Mouse (Mus musculus) mouse trophoblast stem cell (cell line): Measurements from ENCODE around the gene Ptpdc1.

ENCODE experiments used
- in situ Hi-C, 2 experiments: fragments of 300-500 bp; cut with MseI, MboI; formaldehyde crosslinking; loops; 2 replicates in 1 of 2; 3 replicates in 1 of 2; pipeline ENCODE4 v1.15.1; 2025

The Ptpdc1 gene

DNA sequence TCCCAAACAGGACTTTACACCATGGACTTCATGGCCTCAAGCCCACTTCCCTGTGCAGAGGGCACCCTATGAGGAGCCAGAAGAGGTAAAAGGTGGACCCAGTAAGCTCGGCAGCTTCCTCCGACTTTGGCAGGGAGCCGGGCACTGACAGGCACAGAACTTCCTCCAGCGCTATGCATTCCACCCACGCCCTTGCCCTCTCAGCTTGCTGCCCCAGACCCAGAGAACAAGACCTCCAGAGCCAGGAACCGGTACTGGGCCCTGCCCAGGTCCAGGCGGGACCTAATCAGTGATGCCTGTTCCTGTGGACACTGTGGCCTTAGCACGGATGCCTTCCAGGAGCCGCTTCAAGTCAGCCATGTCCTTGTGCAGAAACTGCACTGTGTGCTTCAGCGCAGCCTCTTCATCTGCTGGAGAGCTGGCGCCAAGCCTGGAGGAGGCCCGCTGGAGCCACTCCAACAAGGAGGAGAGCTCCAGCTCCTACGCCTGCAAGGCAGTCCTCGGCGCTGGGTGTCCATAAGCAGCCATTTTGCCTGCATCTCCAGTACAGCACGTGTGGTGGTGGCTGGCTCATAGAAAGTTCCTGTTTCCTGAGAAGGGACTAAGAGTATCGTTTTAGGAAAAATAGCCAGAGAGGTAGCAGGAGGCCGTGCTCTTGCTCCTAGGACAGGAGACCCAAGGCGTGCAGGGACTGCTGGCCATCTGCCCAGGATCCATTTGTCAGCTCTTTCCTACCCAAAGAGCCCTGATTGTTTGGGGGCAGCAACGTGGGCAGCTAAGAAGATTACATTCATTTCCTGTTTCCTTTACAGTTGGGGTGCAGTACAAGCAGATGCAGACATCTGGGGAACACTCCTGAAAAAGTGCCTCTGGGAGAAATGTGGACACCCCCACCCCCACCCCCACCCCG is 73.0 kb downstream of the Ptpdc1 start:
- in situ Hi-C loops = no loop called here

DNA sequence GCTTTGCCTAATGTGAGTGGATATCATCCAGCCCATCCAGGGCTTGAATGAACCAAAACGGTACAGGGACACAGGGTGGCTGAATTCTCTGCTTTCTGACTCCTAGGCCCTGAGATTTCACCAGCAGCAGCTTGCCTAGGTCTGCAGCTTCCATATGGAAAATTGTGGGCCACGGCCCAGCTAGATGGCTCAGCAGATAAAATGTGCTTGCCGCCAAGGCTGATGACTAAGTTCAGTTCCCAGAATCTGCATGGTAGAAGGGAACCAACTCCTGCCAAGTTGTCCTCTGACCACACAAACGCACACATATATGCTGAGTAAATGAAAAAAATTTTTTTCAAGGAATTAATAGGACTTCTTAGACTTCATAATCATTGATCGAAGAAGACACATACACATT is 77.2 kb downstream of the Ptpdc1 start:
- in situ Hi-C loops = no loop called here

DNA sequence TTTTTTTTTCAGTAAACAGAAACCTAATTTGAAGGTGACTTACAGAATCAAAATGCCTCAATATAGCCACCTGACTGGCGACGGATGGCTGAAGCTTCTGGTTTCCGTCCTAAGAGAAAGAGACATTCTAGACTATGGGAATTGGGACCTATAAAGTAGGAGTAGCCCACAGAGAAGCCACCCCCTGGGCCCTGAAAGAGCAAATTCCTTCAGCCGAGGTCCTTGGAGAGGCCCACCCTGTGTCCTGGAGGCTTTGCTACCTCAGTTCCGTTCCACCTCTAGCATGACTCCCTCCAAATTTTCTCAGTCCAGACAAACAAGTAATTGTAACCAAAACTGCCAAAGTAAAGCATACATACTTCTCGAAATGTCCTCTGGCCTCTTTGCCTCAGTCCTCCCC is 77.8 kb downstream of the Ptpdc1 start:
- in situ Hi-C loops = no loop called here

DNA sequence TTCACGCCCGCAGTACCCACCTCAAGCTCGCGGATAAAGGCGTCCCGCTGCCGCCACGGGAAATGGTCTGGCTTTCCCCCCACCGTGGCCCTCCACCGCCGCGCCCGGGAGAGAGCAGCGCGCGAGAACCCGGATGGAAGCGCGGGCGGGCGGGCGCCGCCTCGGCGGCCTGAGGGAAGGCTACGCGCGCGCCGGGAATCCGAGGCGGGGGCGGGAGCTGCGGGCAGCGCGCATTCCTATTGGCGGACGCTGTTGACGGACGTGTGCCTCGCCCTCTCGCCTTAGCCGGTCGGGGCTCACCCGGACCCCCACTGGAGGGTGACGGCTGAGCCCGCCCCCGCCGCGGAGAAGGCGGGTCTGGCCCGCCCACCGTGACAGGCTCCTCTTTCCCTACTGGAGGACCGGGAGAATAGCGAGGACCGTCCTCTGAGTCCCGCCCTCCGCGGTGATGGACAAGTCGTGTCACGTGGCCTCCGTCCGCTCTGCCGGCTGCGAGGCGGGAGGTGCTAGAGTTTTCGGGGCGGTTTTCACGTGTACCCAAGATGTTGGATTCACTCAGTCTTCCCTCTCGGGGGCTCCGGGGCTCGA is 79.0 kb downstream of the Ptpdc1 start:
- in situ Hi-C loops = no loop called here

DNA sequence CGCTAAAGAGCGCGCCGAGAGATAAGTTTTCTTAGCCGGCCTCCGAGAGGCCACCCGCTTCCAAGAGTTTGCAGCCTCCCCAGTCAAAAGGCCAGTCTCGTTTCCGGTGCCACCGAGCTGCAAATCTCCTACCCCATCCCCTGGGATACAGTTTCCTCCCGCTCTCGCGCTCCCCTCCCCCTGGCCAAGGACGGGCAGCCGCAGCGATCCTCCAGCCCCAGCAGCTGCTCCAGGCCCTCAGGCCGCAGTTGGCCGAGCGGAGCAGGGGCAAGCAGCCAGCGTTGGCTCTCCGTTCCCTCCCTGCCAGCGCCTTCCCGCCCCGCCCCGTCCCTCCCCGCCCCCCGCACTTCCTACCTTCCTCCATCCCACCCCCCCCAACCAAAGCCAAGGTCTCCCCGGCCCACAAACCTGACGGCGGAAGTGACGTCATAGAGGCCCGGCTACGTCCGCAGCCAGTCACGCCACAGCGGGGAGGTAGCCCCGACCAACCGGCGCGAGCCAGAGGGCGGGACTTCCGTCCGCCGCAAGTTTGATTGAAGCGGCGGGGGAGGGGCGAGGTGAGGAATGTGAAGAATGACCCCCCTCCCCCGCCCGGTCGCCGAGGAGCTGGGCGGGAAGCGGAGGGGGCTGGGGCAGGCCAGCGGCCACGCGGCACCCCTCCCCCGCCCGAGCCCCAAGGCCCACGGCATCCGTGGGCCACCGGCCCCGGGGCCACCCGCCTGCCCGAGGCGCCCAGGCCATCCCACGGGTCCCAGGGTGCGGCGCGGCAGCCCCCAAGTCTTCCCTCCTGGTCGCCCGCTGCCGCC is 79.8 kb downstream of the Ptpdc1 start:
- in situ Hi-C loops = no loop called here

DNA sequence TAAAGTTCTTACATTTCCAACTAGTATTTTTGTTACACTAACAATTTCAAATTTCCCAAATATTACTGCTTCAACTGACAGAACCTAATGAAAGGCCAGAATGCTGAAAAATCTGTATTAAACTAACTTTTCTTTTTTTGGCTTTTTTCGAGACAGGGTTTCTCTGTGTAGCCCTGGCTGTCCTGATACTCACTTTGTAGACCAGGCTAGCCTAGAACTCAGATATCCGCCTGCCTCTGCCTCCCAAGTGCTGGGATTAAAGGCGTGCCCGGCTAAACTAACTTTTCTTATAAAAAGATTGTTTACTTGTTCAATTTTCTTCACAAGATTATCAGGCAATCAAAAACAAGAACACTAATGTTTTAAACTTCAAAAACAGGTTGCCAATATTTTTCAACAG is 80.6 kb downstream of the Ptpdc1 start:
- in situ Hi-C loops = no loop called here

DNA sequence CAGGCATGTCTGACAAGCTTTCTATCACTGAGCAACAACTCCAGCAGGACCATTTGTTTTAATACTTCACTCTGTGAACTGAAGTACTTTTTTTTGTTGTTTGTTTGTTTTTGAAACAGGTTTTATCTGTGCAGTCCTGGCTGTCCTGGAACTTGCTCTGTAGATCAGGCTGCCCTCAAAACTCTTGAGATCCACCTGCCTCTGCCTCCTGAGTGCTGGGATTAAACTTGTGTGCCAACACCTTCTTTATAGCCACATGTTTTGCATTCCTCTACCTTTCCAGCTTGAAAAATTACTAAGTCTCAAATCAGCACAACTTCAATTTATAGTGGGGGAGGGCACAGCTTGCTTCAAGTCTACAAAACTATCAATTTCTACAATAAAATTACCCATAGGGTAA is 81.1 kb downstream of the Ptpdc1 start:
- in situ Hi-C loops = no loop called here

DNA sequence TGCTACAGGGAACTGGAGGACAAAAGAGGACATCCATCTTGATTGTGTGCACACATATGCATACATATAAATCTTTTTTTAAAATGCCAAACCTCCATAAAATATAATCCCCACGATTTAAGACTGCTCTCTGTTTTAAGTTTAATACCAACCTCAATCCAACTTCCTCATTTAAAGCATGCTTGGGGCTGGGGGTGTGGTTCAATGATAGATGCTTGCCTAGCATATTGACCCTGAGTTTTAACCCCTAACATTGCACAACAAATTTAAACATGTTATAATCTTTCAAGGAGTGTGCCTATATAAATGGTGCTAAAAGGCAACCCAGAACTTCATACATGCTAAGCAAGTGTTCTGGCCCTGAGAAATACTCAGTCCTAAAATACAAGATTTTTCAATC is 85.0 kb downstream of the Ptpdc1 start:
- in situ Hi-C loops = no loop called here

DNA sequence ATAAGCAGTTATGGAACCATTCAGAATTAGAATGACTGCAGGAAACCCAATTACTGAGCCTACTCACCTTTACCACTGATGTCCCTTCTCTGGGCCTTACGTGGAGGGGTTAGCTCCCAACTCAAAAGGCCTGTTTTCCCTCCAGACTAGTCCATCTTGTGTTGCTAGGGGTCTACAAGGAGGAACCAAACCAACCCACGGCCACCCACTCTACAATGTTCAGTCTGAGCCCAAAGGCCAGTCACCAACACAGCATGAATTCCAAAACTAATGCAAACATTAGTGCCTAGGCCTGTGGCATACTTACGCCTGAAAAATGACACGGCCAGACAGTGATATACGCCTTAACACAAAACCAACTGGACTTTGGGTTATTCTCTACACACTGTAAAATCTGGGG is 92.0 kb downstream of the Ptpdc1 start:
- in situ Hi-C loops = no loop called here

DNA sequence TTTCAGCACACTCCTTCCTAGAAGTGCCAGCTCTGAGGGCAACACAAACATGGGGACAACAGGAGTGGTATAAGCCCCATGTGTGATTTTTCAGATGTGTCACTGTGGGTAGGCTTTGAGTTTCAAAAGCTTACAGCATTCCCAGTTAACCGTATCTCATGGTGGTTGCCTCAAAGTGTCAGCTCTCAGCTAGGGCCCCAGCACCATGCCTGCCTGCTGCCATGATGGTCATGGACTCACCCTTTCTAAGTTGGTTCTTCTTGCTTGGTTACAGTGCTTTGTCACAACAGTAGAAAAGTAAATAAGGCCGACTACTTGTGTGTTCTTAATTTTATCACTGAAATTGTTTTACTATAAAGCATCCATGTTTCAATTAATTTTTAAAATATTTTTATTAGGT is 94.0 kb downstream of the Ptpdc1 start:
- in situ Hi-C loops = no loop called here

DNA sequence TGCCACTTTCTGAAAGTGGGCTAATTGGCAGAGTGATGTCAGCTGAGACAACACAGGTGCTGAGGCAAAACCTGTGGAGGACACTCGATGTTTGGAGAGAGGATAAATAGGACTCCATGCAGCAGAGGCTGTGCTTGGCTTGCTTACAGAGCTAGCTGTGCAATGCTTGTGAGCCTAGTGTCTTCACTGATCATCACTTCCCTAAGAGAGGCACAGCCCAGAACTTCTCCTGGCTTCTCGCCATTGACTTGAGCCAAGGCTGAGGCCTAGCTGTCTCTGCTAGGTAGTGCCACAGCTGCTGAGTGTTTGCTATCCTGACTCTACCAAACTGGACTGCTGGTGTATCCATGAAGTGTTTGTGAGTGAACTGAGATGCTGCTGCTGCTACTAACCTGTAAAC is 94.8 kb downstream of the Ptpdc1 start:
- in situ Hi-C loops = no loop called here

DNA sequence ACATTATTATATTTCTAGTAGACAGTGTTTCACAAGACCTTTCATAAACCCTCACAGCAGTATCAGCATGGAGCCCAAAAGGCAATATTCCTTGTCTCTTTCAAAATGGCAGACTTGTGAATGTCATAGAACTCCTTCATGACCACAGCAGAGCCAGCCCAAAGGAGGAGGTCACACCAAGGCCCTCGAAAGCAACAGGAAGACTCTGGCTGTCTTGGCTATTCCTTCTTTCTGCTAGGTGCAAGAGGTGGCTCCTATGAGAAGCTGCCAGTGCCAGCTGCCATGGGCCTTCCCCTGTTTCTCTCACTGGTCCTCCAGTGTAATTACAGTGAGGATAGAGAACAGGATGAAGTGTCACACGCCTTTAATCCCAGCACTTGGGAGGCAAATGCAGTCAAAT is 96.4 kb downstream of the Ptpdc1 start:
- in situ Hi-C loops = loop anchor here (5.0 kb wide), 3 partner anchors 43 to 113 kb away; no protein-coding TSS in a partner anchor

DNA sequence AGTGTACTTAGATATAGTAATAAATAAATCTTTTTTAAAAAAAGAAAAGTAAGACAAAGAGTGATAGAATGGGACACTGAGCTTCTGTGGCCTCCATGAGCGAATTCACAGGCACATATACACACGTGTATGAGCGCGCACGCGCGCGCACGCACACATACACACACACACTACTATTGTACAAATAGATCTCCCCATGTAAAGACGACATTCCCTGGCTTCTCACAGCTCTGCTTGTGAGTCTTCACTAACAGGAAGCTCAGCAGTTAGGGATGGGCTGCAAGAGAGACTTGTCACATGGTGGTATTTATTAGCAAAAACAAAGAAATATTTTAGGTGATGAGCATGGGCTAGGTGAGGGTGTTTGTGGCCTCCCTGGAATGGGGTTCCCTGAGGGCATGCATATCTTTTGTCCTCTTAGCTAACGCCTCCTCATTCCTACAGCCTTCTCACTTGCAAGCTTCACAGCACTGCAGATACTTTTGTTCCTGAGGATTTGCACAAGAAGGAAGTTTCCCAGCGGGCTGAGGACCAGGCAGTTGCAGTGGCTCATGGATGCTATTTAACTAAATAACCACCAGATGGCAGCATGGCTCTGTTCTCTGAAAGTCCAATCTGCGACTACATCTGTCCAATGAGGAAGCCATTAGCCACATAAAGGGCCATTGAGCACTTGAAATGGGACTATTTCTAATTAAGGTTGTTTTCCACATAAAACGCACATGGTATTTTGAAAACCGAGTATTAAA is 97.2 kb downstream of the Ptpdc1 start:
- in situ Hi-C loops = loop anchor here (5.0 kb wide), 3 partner anchors 44 to 114 kb away; no protein-coding TSS in a partner anchor
